Mouse (Mus musculus) gonadal fat pad, adult 2 months (tissue): ENCODE results near the gene Dph2. TPM values are rescaled to one million over a fixed set of nuclear protein-coding genes. Genes with fewer than 3 reads are reported as not detected.

Experiments used
- DNase-seq: peaks from one replicate; pipeline ENCODE4 v3.0.0-alpha.2; 2012; ENCODE audit warnings: low read depth
- polyA plus RNA-seq: library from polyadenylated mRNA; depleted of rRNA; stranded (reverse); fragments of >200 nt; gene quantifications from 2 replicates; pipeline ENCODE4 v1.2.3, GENCODE M21; 2012

Dph2 gene
- polyA plus RNA-seq, 1 experiment, result 11.4 TPM

DNA sequence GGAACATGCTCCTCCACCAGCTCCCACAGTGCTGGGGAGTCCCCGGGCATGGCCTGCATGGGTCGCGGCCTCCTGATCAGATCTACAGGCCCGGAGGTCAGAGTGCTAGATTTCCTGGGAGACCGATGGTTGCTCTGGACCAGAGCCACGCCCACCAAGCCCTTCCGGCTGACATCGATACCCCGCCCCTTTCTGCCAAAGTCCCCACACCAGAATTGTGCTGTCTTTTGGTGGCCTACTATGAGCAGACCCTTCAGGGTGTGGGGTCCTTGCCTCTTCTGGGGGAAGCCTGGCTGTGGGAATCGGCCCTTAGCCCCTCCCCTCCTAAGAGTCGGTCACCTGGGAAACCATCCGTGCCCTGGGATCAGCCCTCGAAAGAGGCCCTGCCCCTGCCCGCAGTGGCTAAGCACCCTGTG, 19.4 kb downstream of the Dph2 start, which contains the start of gene Ccdc24:
Gene Ccdc24, minus strand, starts transcription at position 87 of the 416 bp plus-strand sequence.
- no peak for DNase-seq

- no peak for DNase-seq
These were observed 20.0 kb downstream of the Dph2 start for GRCm38 (mm10) chr4:117871787-117872186.

GRCm38 (mm10) chr4:117870437-117870836, 21.4 kb downstream of the Dph2 start:
- DNase-seq, result no peak

- DNase-seq, result no peak
These were observed 22.5 kb downstream of the Dph2 start for GRCm38 (mm10) chr4:117869317-117869716.

- no peak for DNase-seq
These were observed 24.0 kb downstream of the Dph2 start for GRCm38 (mm10) chr4:117867823-117868222.

- DNase-seq, result no peak
These were observed 24.8 kb downstream of the Dph2 start for GRCm38 (mm10) chr4:117867000-117867399.

DNA sequence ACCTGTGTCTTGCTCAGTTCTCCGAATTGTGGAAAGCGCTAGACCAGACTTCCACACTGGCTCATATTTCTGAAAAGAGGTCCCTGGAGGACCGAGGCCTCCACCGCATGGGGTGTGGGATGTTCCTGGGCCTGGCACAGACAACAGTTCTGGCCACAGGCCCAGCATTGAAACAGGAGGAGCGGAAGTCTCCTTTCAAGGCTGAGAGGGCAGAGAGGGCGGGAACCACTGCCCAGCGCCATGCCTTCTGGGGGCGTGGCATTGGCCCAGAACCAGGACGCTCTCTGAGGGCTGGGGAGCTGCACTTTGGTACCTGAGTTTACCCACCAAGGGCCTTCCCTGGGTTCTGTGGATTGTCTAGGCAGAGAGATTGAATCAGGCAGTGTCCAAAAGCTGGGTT, 25.7 kb downstream of the Dph2 start:
- no peak for DNase-seq

DNA sequence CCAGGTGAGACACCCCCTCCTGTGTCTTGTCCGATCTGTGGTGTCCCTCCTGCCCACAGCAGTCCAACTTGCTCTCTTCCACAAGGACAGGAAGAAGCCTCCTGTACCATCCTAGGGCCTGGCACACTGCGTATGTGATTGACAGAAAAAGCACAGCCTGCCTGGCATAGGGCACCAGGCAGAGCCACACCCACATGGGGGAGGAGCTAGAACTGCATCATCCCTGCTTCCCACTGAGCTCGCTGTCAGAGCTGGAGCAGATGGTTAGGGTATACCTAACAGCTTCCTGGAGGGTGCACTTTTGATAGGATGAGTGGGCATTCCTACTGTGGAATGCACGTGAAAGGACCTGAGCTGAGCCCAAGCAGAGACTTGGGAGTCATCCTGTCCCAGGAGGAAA, 29.0 kb downstream of the Dph2 start:
- DNase-seq, result no peak

GRCm38 (mm10) chr4:117860570-117860969, 31.3 kb downstream of the Dph2 start:
- DNase-seq, result no peak

DNA sequence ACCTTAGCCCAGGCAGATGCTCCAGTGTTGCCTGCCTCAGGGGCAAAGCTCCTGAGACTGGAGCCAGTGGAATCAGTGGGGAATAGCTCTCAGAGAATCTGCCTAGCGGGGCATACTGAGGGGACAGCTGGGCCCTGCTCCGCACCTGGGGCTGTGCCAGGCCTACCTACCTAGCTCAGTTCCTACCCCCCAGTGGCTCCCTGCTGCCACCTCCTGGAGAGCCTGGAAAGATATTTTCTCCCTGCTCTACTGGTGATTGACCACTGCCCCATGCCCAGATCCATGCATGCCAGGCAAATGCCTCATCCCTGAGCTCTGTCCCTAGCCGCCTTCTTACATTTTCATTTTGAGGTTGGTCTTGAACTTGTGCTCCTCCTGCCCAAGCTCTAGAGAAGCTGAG, 33.0 kb downstream of the Dph2 start:
- no peak for DNase-seq

DNA sequence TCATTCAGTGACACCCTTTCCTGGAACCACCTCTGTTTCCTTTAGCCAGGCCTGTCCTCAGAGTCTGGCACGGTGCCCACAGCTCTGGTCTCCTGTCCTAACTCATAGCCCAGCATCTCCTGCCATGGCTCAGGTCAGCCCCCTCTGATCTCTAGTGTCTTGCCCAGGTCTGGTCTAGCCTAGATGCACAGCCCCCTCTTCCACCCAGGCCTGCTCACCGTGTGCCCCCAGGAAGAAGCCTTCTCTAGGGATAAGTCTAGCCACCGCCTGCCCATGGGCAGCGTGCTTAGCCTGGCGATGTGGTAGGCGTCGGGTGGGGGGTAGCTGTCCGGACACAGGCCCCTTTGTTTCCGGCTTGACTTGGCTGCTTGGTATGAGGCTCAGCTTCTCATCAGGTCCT, 36.7 kb downstream of the Dph2 start:
- no peak for DNase-seq

DNA sequence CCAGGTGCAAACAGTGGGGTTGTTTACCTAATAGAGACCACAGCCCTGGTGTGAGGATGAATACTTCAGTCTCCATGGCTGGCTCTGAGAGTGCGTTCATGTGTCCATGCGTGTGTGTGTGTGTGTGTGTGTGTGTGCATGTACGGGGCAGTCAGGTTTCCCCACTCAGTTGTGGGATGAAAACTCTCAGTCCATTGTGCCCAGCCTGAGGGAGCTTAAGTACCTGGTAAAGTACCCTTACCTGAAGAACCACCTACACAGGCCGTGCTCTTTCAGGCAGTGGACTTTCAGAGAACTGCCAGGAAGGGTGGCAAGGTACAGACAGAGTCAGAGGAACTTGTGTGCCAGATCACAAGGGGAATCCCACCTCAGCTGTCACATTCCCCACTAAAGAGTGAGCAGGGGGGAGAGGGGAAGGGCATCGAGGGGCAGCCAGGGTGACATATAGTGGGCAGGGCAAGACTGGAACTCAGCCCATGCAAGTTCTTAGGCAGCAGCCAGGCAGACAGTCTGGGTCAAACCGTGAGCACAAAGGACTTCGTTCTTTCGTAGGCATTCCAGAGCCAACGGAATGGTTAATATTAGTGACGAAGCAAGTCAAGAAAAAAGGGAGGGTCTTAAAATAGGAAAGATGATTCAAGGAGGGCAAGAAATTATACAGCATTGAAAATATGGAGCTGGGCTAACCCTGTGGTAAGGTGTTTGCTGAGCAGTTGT, 39.5 kb downstream of the Dph2 start:
- no peak for DNase-seq

DNA sequence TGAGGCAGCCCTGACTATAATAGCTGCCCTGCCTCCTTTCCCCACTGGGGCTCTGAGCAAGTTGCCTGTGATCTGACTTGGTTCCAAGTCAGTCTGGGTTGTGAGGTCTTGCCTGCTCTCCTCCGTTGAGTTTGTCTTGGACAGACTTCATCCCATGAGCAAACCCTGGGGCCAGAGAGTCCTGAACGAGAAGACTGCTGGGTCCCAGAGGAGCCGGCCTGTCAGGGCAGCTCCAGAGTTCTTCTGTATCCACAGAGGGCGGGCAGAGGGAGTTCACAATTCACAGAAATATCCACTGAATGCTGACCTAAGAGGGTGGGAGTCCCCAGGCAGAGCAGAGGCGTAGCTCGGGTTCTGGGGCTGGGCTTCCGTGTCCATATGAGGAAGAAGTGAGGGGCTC, 41.0 kb downstream of the Dph2 start:
- DNase-seq, result no peak

DNA sequence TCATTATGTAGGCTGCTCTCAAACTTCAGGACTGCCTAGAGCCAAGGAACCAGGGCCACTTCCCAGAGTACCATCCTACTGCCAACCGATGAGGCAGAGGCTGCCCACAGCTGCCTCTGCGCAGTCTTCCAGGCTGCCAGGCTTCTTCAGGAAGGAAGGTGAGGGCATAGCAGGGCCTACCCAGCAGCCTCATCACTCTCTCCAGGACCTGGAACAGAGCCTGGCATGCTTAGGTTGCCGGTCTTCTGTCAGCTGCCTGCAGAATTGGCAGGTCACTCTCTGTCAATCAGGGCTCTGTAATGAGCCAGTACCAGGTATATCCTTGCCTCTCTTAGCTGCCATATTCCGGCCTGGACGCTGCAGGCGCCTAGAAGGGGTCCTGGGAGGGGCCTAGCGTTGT, 41.7 kb downstream of the Dph2 start:
- no peak for DNase-seq

GRCm38 (mm10) chr4:117849506-117849905, 42.3 kb downstream of the Dph2 start:
- no peak for DNase-seq

DNA sequence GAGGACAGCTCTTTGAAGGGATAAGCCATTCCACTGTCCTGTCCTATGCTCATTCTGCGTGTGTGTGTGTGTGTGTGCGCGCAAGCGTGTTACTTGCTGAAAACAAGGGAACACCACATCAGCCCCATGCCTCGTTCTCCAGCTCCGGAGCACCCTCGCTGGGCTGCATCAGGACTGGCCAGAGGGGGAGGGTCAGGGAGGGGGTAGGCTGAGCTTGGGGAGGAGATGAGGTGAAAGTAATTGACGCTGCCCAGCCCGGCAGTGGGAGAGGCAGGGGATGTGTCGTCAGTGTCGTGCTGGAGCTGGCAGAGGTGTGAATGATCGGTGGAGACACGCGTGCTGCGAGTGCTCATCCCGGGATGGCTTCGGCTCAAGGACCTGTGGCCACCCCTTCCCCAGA, 42.8 kb downstream of the Dph2 start:
- no peak for DNase-seq

GRCm38 (mm10) chr4:117847011-117847410, 44.8 kb downstream of the Dph2 start:
- DNase-seq, result no peak

DNA sequence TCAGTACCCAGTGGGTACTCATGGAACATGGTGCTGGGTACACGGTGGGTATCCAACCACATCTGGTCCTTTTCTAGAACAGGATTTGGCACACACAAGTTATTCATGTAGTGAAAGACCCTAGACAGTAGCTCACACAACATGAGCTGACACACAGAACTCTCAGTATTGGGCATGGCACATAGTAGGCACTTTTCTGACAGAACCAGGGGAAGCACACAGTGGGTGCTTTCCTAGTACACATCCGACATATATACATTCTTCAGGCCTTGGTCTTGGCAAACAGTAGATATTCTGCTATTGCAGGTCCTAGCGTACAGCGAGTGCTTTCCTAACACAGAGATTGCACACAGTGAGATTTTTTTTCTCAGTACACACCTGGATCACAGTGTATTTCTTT, 45.6 kb downstream of the Dph2 start:
- DNase-seq, result no peak

- no peak for DNase-seq
These were observed 46.5 kb downstream of the Dph2 start for GRCm38 (mm10) chr4:117845316-117845715.

DNA sequence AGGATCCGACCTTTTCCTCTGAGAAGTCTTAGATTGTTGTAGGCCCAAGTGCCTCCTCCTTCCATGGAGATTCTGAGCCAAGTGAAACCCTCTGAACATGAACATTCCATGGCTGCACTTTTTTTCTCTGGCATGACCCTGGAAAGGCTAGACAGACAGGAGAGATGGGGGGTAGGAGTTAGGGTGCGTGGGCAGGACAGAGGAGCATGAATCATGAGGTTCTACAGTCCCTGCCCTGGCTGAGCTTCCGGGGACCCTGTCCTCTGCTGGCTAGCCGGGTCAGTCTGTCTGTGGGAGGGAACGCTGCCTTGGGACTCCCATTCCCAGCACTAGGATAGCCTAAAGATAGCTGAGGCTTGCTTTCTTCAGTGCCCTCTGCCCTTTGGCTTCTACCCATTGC, 47.4 kb downstream of the Dph2 start:
- no peak for DNase-seq

GRCm38 (mm10) chr4:117843101-117843500, 48.7 kb downstream of the Dph2 start:
- DNase-seq, result no peak

- DNase-seq, result no peak
These were observed 50.3 kb downstream of the Dph2 start for GRCm38 (mm10) chr4:117841566-117841965.

DNA sequence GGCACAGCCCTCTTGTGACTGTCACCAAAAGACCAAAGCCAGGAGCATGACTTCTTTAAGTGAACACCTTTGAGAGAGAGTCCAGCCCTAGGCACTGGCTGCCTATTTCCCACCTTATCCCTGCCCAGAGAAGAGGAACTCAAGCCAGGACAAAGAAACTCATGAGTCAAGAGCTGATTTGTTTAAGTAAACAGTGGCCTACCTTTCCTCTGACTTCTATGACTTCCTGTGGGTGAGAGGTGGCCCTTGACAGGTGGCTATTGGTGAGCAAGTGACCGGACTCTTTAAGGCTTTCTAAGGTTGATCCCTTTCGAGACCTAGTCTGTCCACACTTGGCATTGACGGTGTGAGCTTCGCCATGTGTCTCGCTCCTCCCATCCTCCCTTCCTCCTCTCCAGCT, 51.0 kb downstream of the Dph2 start:
- no peak for DNase-seq

- no peak for DNase-seq
These were observed 52.5 kb downstream of the Dph2 start for GRCm38 (mm10) chr4:117839366-117839765.
